Mouse (Mus musculus): ENCODE results near the gene Gcm1. TPM values are rescaled to one million over a fixed set of nuclear protein-coding genes. Genes with fewer than 3 reads are reported as not detected.

Gcm1 gene
- polyA plus RNA-seq (2015; fragmentation: Illumina TruSeq; extraction: RNeasy Lipid Tissue Mini Kit (QIAGEN cat#74804); ENCODE audit: low read depth, low replicate concordance): not detected

DNA sequence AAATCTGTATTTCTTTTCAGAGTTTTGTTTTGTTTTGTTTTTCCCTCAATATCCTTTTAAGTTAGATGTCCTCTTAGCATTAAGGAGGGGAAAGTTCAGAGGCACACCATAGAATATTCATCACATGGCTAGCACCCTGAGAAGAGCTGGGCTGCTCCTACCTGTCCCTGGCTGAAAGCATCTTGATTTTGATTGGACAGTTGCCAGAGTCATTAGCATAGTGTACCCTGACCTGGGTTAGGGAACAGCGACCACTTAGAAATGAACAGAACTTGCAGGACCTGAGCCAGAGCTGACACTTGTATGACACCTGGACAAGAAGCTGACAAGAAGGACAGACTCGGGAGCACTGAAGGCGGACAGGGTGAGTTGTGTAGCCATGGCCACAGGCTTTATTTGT lies at the start of gene Gcm1:
TSS of gene Gcm1 (plus strand) at position 248 of the 400 bp plus-strand sequence.

GRCm38 (mm10) chr9:78108796-78109239 lies 57.1 kb downstream of the Gcm1 start, which contains the start of the genes Fbxo9 and Ick:
Gene Fbxo9, minus strand, starts transcription at chr9:78109065.
Gene Ick, plus strand, starts transcription at chr9:78109192.

Other genes with a start within 250 kb of the Gcm1 start
- 79.3 TPM for gene Elovl5, start 134.6 kb upstream of the Gcm1 start, polyA plus RNA-seq (2015; fragmentation: Illumina TruSeq; extraction: RNeasy Lipid Tissue Mini Kit (QIAGEN cat#74804); ENCODE audit: low read depth, low replicate concordance)
- gene Fbxo9, start 57.1 kb downstream of the Gcm1 start, polyA plus RNA-seq (2015; fragmentation: Illumina TruSeq; extraction: RNeasy Lipid Tissue Mini Kit (QIAGEN cat#74804); ENCODE audit: low read depth, low replicate concordance): 167 TPM
- gene Ick, start 57.3 kb downstream of the Gcm1 start, polyA plus RNA-seq (2015; fragmentation: Illumina TruSeq; extraction: RNeasy Lipid Tissue Mini Kit (QIAGEN cat#74804); ENCODE audit: low read depth, low replicate concordance): 15.1 TPM
- gene Gsta4, start 130.8 kb downstream of the Gcm1 start, polyA plus RNA-seq (2015; fragmentation: Illumina TruSeq; extraction: RNeasy Lipid Tissue Mini Kit (QIAGEN cat#74804); ENCODE audit: low read depth, low replicate concordance): 97.6 TPM
- not detected for gene Gsta1, start 178.7 kb downstream of the Gcm1 start, polyA plus RNA-seq (2015; fragmentation: Illumina TruSeq; extraction: RNeasy Lipid Tissue Mini Kit (QIAGEN cat#74804); ENCODE audit: low read depth, low replicate concordance)
- gene Gm3776, start 205.2 kb downstream of the Gcm1 start, polyA plus RNA-seq (2015; fragmentation: Illumina TruSeq; extraction: RNeasy Lipid Tissue Mini Kit (QIAGEN cat#74804); ENCODE audit: low read depth, low replicate concordance): not detected
- not detected for gene Gm10639, start 238.0 kb downstream of the Gcm1 start, polyA plus RNA-seq (2015; fragmentation: Illumina TruSeq; extraction: RNeasy Lipid Tissue Mini Kit (QIAGEN cat#74804); ENCODE audit: low read depth, low replicate concordance)